Mouse (Mus musculus) MEL (cell line): ENCODE measurements at regions not wholly inside any gene's neighbourhood (a gene's known extent, or its start where the extent isn't known, plus 50 kb on each side); places are given as distances from the start of the nearest gene placed in this dataset.

Experiments used
- BHLHE40 ChIP-seq: IDR thresholded peaks from 2 replicates; pipeline ENCODE4 v1.6.1; 2012; ENCODE audit warnings: low read depth, mild to moderate bottlenecking, inconsistent platforms, low read length, improper control_type of control experiment, borderline replicate concordance
- CTCF ChIP-seq, 3 experiments: IDR thresholded peaks in 2 of 3; conservative IDR thresholded peaks in 1 of 3; 2 replicates each; pipeline ENCODE4 v1.5.1; 2011 to 2012; ENCODE audit warnings: low read length in 3 of 3, low read depth in 2 of 3, mild to moderate bottlenecking in 2 of 3, improper control_type of control experiment in 1 of 3, inconsistent platforms in 1 of 3, mixed read lengths in 1 of 3, moderate library complexity in 1 of 3; ENCODE audit not compliant: control insufficient read depth in 1 of 3, insufficient read depth in 1 of 3, poor library complexity in 1 of 3, severe bottlenecking in 1 of 3
- E2F4 ChIP-seq: IDR thresholded peaks from 2 replicates; pipeline ENCODE4 v1.6.1; 2011; ENCODE audit warnings: low read depth, low read length, improper control_type of control experiment, borderline replicate concordance
- GATA1 ChIP-seq: IDR thresholded peaks from 2 replicates; pipeline ENCODE4 v1.6.1; 2011; ENCODE audit warnings: low read depth, low read length, improper control_type of control experiment
- HCFC1 ChIP-seq: IDR thresholded peaks from 2 replicates; pipeline ENCODE4 v1.6.1; 2012; ENCODE audit warnings: low read depth, mild to moderate bottlenecking, inconsistent platforms, low read length, improper control_type of control experiment, moderate library complexity
- KAT2A ChIP-seq: conservative IDR thresholded peaks from 2 replicates; pipeline ENCODE4 v1.6.1; 2012; ENCODE audit warnings: low read depth, low read length, improper control_type of control experiment, inconsistent platforms
- MYC ChIP-seq: IDR thresholded peaks from 2 replicates; pipeline ENCODE4 v1.6.1; 2011; ENCODE audit warnings: low read depth, mild to moderate bottlenecking, low read length, improper control_type of control experiment, moderate library complexity
- POLR2A ChIP-seq, 2 experiments: IDR thresholded peaks; 2 replicates each; pipeline ENCODE4 v1.6.1; 2011 to 2012; ENCODE audit warnings: low read length in 2 of 2, mild to moderate bottlenecking in 2 of 2, control low read depth in 1 of 2, improper control_type of control experiment in 1 of 2, low read depth in 1 of 2, moderate library complexity in 1 of 2; ENCODE audit not compliant: control insufficient read depth in 1 of 2, insufficient read depth in 1 of 2, poor library complexity in 1 of 2
- TBP ChIP-seq: IDR thresholded peaks from 2 replicates; pipeline ENCODE4 v1.8.0; 2011; ENCODE audit warnings: low read depth, low read length, improper control_type of control experiment
- USF2 ChIP-seq, 2 experiments: IDR thresholded peaks; 2 replicates each; pipeline ENCODE4 v1.6.1; 2011 to 2012; ENCODE audit warnings: improper control_type of control experiment in 2 of 2, low read length in 2 of 2, borderline replicate concordance in 1 of 2, inconsistent platforms in 1 of 2, low read depth in 1 of 2, mild to moderate bottlenecking in 1 of 2; ENCODE audit not compliant: insufficient read depth in 1 of 2
- ZKSCAN1 ChIP-seq: IDR thresholded peaks from 2 replicates; pipeline ENCODE4 v1.6.1; 2012; ENCODE audit warnings: low read depth, mild to moderate bottlenecking, inconsistent platforms, low read length, improper control_type of control experiment, moderate library complexity

GRCm38 (mm10) chr9:116241290-116241689 is 66.1 kb upstream of the Tgfbr2 start:
- TF ChIP-seq KAT2A (no peak), GATA1 (no peak), E2F4 (no peak), USF2 (IDR thresholded peaks at IDR 0.05; ENCODE audit: borderline replicate concordance in 1 of 2, insufficient read depth in 1 of 2, low read depth in 1 of 2, low read length in 2 of 2) (no peak), TBP (no peak), BHLHE40 (no peak), HCFC1 (no peak), POLR2A (IDR thresholded peaks at IDR 0.05; ENCODE audit: control insufficient read depth in 1 of 2, insufficient read depth in 1 of 2, low read depth in 1 of 2, low read length in 2 of 2, poor library complexity in 1 of 2) (no peak), CTCF (IDR thresholded peaks at IDR 0.05 in 2 of 3, conservative IDR thresholded peaks at IDR 0.05 in 1 of 3; ENCODE audit: control insufficient read depth in 1 of 3, insufficient read depth in 1 of 3, low read depth in 2 of 3, low read length in 3 of 3, poor library complexity in 1 of 3, severe bottlenecking in 1 of 3) (no peak), MYC (no peak), ZKSCAN1 (no peak)
